Mouse (Mus musculus): ENCODE measurements around the gene Hist1h2ag. TPM values are rescaled to one million over a fixed set of nuclear protein-coding genes. Genes with fewer than 3 reads are reported as not detected.

The Hist1h2ag gene
- polyA plus RNA-seq, 1 experiment from 2014 or later = 55.6 TPM

DNA sequence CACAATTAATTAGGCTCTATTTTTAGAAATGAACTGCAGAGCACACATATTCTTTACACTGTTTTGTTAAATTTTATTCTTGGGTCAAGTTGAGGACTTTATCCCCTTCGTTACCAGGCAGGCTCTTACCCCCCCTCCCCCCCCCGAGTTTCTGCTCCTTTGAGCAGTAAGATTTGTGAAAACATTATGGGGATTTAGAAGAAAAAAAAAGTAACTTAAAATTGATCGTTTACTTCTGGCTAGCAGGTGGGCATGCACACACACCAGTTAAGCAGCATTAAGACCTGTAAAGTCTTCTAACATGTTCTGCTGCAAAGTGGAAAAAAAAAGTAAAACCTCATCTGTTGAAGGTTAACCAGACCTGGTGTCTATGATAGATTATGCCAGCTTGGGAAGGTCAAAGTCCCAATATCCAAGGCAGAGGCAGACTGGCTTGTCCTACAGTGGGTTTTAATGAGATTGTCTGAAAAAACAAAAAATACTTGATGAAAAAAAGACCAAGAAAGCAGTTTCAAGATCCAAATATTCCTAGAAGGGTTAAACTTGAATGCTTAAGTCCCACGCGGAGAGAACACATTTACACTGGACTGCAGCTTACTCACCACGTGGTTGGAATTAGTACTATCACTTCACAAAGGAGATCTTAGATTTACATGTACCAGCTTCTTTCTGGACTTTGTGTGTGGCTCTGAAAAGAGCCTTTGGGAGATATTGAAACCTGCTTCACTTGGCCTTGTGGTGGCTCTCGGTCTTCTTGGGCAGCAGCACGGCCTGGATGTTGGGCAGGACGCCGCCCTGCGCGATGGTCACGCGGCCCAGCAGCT is 8.1 kb downstream of the Hist1h2ag start:
- H3K9ac ChIP-seq = peak overlapping the region; percentile 46
- 2% methylated on average over 14 of the region's 14 CpGs for WGBS
- peak overlapping the region; percentile 73 for H3K4me2 ChIP-seq
- H3K27me3 ChIP-seq = no peaks in the 10 kb centered on the region
- no peaks in the 10 kb centered on the region for H3K9me3 ChIP-seq
- peak overlapping the region; percentile 93 for H3K27ac ChIP-seq
- no peak for ATAC-seq (ENCODE audit: borderline replicate concordance, extremely low read depth, low FRiP score, low TSS enrichment)
- peaks cover 27% of the 10 kb centered on the region for H3K4me1 ChIP-seq
- H3K36me3 ChIP-seq = no peaks in the 10 kb centered on the region
- H3K4me3 ChIP-seq = peak overlapping the region; percentile 45

DNA sequence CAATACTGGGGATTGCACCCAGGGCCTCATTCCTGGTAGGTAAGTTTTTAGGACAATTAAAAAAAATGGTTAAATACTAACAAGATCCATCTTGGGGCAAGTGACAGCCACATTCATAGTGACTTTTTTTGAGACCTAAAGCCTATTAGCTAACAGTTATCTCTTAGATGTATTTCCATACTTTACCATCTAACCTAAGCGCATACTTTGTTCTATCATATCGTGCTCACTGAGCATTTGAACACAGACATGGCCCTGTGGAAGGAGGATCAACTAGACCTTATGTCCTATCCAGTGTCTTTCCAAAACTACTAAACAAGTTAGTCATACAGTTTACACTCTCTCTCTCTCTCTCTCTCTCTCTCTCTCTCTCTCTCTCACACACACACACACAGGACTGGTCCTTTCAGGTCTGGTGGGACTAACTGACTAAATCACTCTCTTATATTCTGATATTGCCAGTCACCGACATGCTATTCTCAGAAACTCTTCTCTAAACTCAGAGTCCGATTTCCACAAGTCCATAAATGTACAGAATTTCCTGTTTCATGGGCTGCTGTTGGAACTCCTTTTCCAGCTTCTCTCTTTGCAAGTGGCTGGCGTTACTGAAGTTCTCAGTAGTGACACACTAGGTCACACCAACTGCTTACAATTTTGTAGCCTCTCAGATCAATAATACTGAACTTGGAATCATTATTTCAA is 8.9 kb downstream of the Hist1h2ag start:
- no peak for ATAC-seq (ENCODE audit: borderline replicate concordance, extremely low read depth, low FRiP score, low TSS enrichment)
- no peaks in the 10 kb centered on the region for H3K27me3 ChIP-seq
- 39% methylated on average over 5 of the region's 5 CpGs for WGBS
- peak overlapping the region; percentile 73 for H3K4me2 ChIP-seq
- peaks cover 32% of the 10 kb centered on the region for H3K4me1 ChIP-seq
- peak overlapping the region; percentile 93 for H3K27ac ChIP-seq
- H3K36me3 ChIP-seq = no peaks in the 10 kb centered on the region
- peak overlapping the region; percentile 45 for H3K4me3 ChIP-seq
- no peaks in the 10 kb centered on the region for H3K9me3 ChIP-seq
- peak overlapping the region; percentile 46; the same call in 1 of the 2 replicates for H3K9ac ChIP-seq

DNA sequence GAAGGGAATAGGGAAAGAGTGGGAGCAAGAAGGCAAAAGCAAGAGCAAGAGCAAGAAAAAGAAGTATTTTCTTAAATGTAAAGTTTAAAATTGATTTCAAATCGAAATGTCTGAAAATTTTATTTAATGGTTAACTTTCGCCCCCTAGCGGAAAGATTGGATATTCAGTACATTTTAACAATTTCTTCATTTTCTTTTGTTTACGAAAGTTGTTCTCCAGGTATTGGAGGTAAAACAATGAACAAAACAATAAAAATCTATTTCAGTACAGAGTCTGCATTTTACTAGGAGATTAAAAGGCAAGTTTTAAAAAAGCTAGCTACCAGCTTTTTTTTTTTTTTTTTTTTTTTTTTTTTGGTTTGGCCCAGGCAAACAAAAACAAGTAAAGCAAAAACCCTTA is 12.3 kb downstream of the Hist1h2ag start:
- Histone ChIP-seq H3K9ac (no peak overlapping the region), H3K4me1 (peaks cover 22% of the 10 kb centered on the region; the same call in 1 of the 2 replicates), H3K4me2 (no peak overlapping the region; the same call in 1 of the 2 replicates), H3K27ac (no peak overlapping the region), H3K4me3 (no peak overlapping the region), H3K36me3 (no peaks in the 10 kb centered on the region), H3K27me3 (no peaks in the 10 kb centered on the region), H3K9me3 (no peaks in the 10 kb centered on the region)
- no peak for ATAC-seq (ENCODE audit: borderline replicate concordance, extremely low read depth, low FRiP score, low TSS enrichment)
- 7% methylated on average over 4 of the region's 4 CpGs for WGBS

DNA sequence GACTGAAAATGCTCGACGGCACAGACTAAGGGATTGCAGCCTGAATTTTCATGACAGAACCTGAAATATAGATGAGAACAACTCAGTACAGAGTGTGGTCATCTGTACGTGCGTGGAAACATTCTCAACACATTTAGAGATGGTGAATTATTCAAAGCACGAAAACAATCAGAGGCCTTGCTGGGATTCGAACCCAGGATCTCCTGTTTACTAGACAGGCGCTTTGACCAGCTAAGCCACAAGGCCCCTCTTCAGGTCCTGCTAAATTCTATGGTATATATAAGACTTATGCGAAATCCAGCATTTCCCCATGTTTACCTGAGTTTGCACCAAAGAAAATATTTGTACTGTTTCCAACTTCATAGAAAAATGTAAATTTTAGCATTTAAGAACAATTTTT is 12.8 kb downstream of the Hist1h2ag start:
- ATAC-seq (ENCODE audit: borderline replicate concordance, extremely low read depth, low FRiP score, low TSS enrichment) = no peak
- no peaks in the 10 kb centered on the region for H3K9me3 ChIP-seq
- no peak overlapping the region for H3K27ac ChIP-seq
- H3K27me3 ChIP-seq = no peaks in the 10 kb centered on the region
- no peak overlapping the region; the same call in 1 of the 2 replicates for H3K4me3 ChIP-seq
- no peak overlapping the region for H3K9ac ChIP-seq
- peaks cover 22% of the 10 kb centered on the region; the same call in 1 of the 2 replicates for H3K4me1 ChIP-seq
- WGBS = 41% methylated on average over 8 of the region's 8 CpGs
- H3K4me2 ChIP-seq = no peak overlapping the region; the same call in 1 of the 2 replicates
- H3K36me3 ChIP-seq = no peaks in the 10 kb centered on the region

DNA sequence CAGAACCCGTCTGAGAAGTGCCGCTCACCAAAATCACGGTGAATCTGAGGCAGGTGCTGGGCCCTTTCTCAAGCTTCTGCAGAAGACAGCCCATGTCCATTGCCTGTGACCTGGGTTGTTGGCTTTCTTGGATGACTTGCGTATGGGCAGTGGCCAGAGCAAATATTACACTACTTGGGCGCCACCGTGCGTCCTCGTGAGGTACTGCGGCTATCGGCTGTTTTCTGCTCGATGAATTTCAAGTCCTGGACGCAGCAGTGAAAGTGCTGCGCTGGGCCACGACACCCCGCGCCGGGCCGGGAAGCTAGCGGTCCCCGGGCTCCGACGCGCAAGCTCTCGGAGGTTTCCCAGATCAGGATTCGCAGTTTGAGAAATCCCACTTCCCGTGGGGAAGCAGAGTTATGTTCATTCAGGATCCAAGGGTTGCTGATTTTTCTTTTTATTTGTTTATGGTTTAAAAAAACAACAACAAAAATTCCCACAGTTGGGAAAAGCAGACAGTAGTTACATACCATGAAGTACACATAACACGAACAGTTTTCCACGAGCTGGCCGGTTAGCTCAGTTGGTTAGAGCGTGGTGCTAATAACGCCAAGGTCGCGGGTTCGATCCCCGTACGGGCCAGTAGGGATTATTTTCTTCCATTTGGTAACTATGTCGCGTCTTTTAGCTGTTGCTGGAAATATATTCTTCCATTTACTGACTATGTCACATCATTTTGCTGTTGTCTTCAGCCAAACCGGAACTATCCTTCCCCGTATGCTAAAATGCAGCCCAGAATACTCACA is 13.9 kb downstream of the Hist1h2ag start:
- H3K4me3 ChIP-seq = peak overlapping the region; percentile 59
- no peaks in the 10 kb centered on the region for H3K9me3 ChIP-seq
- under 1% methylated on average over 40 of the region's 40 CpGs for WGBS
- no peaks in the 10 kb centered on the region for H3K27me3 ChIP-seq
- H3K4me2 ChIP-seq = peak overlapping the region; percentile 66
- peak overlapping the region; percentile 91 for H3K27ac ChIP-seq
- H3K9ac ChIP-seq = peak overlapping the region; percentile 56
- peaks cover 18% of the 10 kb centered on the region; the same call in 1 of the 2 replicates for H3K4me1 ChIP-seq
- peak; percentile 73 for ATAC-seq (ENCODE audit: borderline replicate concordance, extremely low read depth, low FRiP score, low TSS enrichment)
- H3K36me3 ChIP-seq = no peaks in the 10 kb centered on the region

DNA sequence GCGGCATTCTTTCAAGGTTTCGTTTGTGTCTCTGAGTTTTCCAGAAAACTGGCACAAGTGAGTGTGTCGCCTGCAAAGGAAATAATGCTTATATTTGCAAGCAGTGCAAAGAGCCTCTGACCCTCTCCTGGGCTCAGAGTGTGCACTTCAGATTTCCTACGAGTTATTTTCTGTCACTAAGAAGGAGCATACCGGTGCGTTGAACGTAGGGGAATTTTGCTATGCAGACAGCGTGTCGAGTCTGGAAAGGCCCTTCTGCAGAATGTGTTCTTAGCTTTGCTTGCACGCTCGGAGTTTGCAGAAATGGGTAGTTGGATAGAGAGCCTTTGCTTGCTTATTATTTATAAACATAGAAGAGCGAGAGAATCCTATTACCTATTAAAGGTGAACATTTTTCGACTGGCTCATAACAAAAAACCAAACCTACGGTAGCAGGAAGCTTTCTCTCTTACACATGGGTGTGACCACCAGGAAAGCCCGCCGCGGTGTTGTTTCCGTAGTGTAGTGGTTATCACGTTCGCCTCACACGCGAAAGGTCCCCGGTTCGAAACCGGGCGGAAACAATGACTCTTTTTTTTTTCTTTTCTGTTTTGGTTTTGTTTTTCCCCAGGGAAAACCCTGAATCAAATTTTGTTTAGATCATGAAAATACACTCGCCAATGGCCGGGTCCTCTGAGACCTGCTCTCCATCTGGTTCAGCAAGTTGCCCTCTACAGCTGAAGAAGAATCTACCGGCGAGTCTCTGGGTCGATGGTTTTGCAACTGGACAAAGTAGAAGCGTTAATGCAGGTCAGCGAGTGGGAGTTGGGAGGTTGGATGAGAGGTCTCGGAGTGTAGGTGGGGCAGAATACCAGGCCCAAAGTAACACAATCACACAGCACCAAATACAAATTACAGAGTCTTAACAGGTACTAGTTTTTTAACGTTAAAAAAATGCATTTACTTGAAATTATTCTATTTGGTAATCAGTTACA is 16.4 kb downstream of the Hist1h2ag start:
- Histone ChIP-seq H3K36me3 (no peaks in the 10 kb centered on the region), H3K27ac (peak overlapping the region; percentile 59; the same call in 1 of the 2 replicates), H3K9me3 (no peaks in the 10 kb centered on the region), H3K4me2 (peak overlapping the region; percentile 60), H3K27me3 (no peaks in the 10 kb centered on the region), H3K4me3 (peak overlapping the region; percentile 44), H3K9ac (peak overlapping the region; percentile 39), H3K4me1 (peaks cover 19% of the 10 kb centered on the region; the same call in 1 of the 2 replicates)
- peak; percentile 46; the same call in 1 of the 2 replicates for ATAC-seq (ENCODE audit: borderline replicate concordance, extremely low read depth, low FRiP score, low TSS enrichment)
- 1% methylated on average over 35 of the region's 35 CpGs for WGBS

DNA sequence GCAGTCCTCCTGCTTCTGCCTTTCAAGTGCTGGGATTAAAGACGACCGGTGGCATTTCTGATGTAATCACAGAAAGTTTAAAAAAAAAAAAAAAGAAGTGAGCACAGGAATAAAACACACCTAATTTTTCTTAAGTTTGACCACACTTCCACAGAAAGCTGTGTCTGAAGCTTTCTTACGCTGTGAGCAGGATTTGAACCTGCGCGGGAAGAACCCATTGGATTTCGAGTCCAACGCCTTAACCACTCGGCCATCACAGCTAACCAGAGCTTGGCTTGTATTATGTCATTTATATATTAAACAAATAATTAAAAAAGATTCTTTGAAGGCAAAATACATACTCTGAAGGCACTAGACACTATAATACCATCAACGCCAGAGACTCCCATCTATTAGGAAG is 20.5 kb downstream of the Hist1h2ag start:
- no peaks in the 10 kb centered on the region for H3K27me3 ChIP-seq
- peak overlapping the region; percentile 57 for H3K4me3 ChIP-seq
- peak overlapping the region; percentile 41 for H3K27ac ChIP-seq
- H3K36me3 ChIP-seq = no peaks in the 10 kb centered on the region
- ATAC-seq (ENCODE audit: borderline replicate concordance, extremely low read depth, low FRiP score, low TSS enrichment) = peak; percentile 73; the same call in 1 of the 2 replicates
- WGBS = under 1% methylated on average over 9 of the region's 9 CpGs
- peaks cover 9% of the 10 kb centered on the region; the same call in 1 of the 2 replicates for H3K4me1 ChIP-seq
- H3K4me2 ChIP-seq = peak overlapping the region; percentile 85
- no peaks in the 10 kb centered on the region for H3K9me3 ChIP-seq
- H3K9ac ChIP-seq = peak overlapping the region; percentile 28

DNA sequence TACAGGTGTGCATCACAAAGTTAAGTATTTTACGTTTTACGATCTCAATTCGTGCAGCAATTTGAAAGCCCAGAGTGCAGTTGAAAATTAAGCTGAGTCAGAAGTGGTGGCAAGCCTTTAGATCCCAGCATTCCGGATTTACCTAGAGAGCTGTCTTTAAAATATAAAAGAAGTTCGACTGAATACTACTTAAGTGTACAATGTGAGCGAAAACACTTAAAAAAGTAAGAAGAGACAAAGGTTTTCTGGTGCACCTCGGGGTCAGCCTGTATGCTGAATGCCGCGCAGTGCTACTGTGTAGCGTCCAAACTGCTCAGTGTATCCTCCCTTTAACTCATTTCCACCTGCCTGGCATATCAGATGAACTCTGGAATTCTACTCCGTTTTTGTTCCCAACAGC is 21.2 kb downstream of the Hist1h2ag start:
- WGBS = under 1% methylated on average over 11 of the region's 11 CpGs
- no peak for ATAC-seq (ENCODE audit: borderline replicate concordance, extremely low read depth, low FRiP score, low TSS enrichment)
- peak overlapping the region; percentile 41; the same call in 1 of the 2 replicates for H3K27ac ChIP-seq

DNA sequence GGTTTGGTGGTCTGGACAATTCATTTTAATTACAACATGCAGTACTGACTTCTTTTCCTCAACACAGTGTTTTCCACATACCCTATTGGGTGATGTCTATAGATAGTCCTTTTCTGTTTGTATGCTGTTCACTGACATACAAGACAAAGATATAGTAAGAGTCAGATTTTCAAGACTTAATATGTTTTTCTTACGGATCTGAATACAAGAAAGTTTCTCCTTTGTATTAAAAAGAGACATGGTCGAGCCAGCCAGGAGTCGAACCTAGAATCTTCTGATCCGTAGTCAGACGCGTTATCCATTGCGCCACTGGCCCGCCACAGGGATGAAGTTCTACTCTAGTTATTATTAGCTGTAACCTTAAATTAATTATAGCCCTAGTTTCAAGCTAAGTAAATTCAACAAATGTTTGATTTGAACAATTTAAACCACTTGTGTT is 21.8 kb downstream of the Hist1h2ag start:
- no peaks in the 10 kb centered on the region for H3K9me3 ChIP-seq
- no peaks in the 10 kb centered on the region for H3K27me3 ChIP-seq
- H3K4me1 ChIP-seq = peaks cover 8% of the 10 kb centered on the region; the same call in 1 of the 2 replicates
- no peaks in the 10 kb centered on the region for H3K36me3 ChIP-seq
- H3K4me3 ChIP-seq = peak overlapping the region; percentile 57
- H3K4me2 ChIP-seq = peak overlapping the region; percentile 85
- no peak overlapping the region for H3K27ac ChIP-seq
- peak overlapping the region; percentile 44 for H3K9ac ChIP-seq
- under 1% methylated on average over 8 of the region's 8 CpGs for WGBS
- ATAC-seq (ENCODE audit: borderline replicate concordance, extremely low read depth, low FRiP score, low TSS enrichment) = peak; percentile 66

More for the DNA sequence above, 21.2 kb downstream of the Hist1h2ag start:
- peak overlapping the region; percentile 85 for H3K4me2 ChIP-seq
- no peaks in the 10 kb centered on the region for H3K9me3 ChIP-seq
- no peaks in the 10 kb centered on the region for H3K36me3 ChIP-seq
- H3K4me3 ChIP-seq = peak overlapping the region; percentile 57
- peaks cover 9% of the 10 kb centered on the region; the same call in 1 of the 2 replicates for H3K4me1 ChIP-seq
- no peaks in the 10 kb centered on the region for H3K27me3 ChIP-seq
- H3K9ac ChIP-seq = peak overlapping the region; percentile 28
